Mouse (Mus musculus): Measurements from ENCODE around the gene Ptpn12.

Ptpn12 gene

DNA sequence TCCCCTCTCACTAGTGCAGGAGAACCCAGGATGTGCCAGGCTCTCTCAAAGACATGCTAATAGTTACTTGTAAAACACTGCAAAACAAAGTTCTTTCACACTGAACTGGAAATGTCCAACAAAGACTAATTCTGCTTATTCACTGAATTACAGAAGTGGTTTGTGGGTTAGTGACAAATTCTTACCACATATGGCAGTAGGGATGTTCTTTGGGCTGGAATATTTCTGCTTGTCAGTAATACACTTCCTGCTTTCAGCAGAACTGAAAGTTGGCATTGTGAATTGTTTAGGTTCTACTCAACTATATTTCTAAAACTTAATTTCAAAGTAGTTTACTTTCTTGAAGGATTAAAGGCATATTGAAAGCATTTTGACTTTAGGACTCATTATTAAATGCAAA is 25.5 kb downstream of the Ptpn12 start:
- DNase-seq, result peak in 1 of 2 experiments; percentile 10

DNA sequence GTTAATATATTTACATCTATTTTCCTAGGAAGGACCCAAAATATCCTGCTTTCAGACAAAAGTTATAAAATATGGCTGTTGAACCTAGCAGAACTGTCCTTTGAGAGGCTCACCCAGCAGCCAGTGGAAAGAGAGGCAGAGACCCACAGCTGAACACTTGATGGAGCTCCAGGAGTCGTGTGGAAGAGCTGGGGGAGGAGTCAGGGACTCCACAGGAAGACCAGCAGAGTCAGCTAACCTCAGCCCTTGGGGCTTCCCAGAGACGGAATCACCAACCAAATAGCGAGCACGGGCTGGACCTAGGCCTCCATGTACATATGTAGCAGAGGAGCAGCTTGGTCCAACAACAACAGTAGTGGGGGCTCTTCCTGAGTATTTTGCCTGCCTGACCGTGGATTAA is 38.6 kb downstream of the Ptpn12 start:
- DNase-seq, result peak; percentile 39 to 45

DNA sequence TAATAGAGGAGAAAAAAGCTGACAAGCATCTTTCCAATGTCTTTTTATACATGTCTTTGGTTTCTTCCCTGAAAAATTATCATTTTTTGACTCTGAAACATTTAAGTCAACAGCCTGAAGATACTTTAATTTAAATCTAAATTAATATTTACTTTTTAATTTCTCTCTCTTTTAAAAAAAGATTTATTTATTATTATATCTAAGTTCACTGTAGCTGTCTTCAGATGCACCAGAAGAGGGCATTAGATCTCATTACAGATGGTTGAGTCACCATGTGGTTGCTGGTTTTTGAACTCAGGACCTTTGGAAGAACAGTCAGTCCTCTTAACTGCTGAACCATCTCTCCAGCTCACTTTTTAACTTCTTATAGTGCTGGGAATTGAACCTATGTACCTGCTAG is 44.8 kb downstream of the Ptpn12 start:
- no peak for DNase-seq

DNA sequence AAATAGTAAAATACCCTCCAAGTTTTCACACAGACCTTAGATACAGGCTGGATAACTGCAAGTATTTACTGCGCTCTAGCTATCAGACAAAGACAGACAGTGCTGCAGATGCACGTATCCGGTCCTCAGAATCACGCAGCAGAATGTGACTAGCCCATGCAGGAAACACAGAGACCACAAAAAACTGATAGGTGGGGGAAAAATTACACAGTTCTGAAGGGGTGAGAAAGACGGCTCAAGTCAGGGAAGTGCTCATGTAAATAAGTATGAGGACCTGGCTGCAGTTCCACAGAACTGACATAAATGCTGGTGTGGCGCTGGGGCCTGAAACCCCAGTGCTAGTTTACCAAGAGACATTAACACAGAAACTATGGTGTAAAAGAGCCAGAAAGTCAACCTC is 53.0 kb downstream of the Ptpn12 start:
- no peak for DNase-seq

DNA sequence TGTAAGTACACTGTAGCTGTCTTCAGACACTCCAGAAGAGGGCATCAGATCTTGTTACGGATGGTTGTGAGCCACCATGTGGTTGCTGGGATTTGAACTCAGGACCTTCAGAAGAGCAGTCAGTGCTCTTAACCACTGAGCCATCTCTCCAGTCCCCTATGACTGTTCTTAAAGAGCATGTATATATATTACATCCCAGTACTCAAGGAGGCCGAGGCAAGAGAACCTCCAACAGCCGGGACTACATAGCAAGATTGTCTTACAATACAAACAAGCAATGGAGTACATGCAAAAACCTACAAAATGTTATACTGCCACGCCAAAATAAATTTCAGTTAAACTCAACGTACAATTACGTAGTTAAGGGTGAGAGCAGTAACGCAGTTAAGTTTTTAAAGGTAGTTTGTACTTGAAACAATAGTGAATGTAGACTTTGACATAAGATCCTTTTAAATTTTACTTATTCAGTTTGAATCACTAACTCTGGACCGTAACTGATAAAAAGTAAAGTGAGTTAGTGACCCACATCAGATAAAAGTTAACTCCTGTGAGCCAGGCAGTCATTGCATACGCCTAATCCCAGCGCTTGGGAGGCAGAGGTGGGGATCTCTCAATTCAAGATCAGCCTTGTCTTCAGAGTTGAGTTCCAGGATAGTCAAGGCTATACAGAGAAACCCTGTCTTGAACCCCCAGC is 53.9 kb downstream of the Ptpn12 start:
- no peak for DNase-seq

DNA sequence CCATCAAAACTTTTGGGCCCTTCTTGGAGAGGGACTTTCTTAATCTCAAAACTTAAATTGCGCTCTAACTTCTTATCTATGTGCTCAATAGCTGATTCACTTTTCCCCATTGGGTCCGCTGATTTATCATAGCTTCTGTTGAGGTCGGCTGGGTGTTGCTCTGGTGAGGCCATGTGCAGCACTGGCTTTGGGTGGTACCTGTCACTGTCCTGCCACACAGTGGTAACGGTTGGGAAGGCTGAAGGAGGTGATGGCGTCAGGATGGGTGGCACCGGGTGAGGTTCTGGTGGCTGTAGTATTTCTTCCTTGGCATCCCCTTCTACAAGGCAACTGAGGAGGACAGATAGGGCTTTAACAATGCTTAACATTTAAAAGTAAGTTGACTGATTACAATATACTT is 57.3 kb downstream of the Ptpn12 start:
- DNase-seq, result no peak

DNA sequence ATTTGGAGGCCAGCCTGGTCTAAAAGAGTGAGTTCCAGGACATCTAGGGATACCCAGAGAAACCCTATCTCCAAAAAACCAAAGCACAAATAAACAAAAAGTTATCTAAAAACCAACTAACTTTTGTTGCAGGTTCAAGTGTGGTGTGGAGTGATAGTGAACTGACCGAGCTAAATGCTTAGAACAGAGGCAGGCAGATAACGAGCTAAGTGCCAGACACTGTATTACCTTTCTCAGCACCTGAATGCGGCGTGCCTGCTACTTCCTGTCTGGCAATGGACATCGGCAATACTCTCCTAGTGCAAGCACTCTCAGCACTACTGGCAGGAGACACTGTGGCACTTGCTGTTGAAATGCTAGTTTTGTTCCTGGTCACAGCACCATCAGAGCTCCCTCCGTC is 58.2 kb downstream of the Ptpn12 start:
- no peak for DNase-seq

DNA sequence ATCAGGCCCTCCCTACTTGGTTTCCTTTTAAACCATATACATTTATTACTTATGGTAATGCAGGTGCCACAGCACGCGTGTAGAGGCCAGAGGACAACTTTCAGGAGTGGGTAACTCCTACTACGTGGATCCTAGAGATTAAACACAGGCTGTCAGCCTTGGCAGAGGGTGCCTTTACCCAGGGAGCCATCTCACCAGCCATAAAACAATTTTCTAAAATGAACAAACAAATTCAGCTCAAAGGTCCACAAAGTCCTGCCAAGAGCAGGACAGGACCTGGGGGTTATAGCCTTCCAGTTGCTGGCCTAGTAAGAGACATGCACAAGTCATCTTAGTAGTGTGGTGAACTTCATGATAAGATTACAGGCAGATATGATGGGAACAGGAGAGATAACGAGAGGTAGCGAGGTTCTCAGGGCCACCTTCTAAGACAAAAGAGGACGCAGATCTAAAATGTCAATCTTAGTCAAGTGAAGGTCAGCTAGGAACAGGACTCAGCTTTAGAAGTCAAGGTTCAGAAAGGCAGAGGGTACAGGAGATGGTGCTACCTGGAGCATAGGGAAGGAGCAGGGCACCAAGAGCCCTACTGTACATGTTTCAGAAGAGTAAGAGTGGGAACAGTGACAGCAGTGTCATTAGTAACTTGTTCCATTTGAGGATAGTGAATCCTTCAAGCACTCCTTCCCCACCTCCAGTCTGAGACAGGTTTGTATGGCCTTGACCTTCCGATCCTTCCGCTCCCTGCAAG is 65.5 kb downstream of the Ptpn12 start:
- DNase-seq, result no peak

DNA sequence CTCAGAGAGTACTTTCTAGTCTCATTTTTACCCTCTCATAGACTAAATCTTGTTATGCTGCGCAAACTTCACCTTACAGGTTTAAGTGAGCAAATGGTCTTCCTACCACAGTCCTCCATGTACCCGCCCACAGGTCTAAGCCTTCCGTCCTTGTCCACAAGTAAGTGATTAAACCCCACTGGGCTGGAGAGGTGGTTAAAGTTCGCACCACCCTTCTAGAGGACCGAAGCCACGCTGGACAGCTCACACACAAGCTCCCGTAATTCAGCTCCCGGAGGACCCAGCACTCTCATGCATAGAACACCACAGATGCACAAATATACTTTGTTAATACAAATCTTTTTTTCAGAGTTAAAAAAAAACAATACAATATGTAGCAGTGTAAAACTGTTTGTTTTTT is 69.4 kb downstream of the Ptpn12 start:
- DNase-seq, result peak; percentile 18 to 54

DNA sequence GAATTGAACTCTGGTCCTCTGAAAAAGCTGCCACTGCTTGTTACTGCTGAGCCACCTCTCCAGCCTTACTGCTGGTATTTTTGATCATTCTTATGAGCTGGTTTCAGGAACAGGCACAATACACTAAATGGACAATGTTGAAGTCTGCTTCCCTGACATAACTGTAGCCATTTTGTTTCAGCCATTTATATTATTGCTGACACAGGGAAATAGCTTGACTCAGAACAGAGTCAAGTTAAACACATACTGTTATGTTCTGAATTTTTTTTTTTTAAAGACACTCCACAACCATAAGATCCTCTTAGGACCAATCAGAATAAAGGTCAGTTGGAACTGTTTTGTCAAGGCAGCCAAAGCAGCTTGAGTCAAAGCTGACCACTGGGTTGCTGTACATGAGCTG is 72.2 kb downstream of the Ptpn12 start:
- DNase-seq, result no peak

DNA sequence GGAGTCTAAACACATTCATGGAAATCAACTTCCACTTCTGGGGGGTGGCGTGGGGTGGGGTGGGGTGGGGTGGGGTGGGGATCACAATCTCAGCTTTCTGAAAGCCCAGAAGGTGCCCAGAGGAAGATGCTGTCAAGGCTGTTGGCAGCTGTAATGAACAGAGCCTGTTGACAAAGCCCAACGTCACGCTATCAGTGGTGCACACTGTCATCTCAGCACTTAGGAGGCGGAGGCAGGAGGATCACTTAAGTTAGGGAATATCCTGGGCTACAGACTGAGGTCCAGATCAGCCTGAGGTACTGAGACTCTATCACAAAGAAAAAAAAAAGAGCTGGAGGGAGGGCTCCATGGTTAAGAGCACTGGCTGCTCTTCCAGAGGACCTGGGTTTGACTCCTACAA is 81.0 kb downstream of the Ptpn12 start:
- no peak for DNase-seq

DNA sequence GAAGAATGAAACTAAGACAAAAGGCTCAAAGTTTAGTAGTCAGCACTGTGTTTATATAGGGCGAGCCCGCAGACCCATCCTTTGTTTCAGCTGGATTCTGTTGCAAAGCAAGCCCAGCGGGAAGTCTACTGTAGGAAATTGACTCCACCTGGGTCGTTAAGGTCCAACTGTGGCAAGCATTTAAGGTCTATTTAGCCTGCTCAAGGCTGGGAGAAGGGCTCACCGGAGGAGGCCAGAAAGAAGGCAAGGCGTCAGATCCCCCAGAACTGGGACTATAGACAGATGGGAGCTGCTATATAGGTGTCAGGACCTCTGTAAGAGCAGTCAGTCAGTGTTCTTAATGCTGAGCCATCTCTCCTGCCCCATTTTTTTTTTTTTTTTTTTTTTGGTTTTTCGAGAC is 81.7 kb downstream of the Ptpn12 start:
- no peak for DNase-seq

DNA sequence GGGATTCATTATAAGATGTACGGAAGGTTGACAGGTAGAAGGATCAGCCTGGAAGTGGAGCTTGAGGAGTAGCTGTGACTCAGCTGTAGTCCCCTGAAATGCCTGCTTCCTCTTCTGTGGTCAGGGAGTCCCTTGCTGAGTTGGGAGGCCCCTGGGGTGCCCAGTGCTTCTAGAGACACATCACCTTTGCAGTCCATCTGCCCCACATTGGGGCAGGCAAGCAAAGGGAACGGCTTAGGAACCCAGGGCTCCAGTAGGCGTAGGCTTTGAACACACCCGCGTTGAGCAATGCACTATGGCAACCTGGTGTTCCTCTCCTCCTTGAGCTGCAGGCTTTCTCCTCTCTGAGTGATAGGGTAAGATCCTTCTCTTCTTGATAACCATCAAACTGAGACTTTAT is 82.6 kb downstream of the Ptpn12 start:
- no peak for DNase-seq

DNA sequence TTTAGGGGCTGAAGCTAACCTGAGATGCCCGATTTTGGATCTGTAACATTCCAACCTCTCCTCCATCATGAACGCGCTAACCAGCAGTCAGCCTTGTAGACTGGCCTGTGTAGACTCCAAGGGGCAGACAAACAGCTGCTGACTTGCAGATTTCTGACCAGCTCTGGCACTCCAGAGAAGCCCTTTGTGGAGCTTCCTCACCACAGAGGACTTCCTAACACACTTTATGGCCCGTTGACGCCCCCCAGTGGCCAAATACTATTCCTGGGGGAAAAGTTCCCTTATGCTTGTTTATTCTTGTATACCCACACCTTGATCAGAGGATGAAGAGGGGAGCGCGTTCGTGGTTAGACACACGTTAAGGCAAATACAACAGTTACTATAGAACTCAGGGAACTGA is 86.7 kb downstream of the Ptpn12 start:
- peak; percentile 81 to 90 for DNase-seq

DNA sequence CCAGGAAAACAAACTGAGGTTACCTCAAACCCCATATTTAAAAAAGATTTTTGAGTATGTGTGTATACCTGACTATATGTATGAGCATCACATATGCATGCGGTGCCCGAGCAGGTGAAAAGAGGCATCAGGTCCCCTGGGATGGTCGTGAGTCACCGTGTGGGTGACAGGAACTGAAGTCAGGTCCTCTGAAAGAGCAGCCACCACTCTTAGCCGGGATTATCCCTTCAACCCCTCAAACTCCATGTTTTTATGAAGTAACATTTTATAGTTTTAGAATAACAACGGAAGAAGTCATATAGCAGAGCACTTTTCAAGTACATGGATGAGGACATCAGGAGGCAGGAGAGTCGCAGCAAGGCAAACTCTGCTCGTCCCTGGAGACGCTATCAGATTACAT is 87.2 kb downstream of the Ptpn12 start:
- DNase-seq, result no peak

DNA sequence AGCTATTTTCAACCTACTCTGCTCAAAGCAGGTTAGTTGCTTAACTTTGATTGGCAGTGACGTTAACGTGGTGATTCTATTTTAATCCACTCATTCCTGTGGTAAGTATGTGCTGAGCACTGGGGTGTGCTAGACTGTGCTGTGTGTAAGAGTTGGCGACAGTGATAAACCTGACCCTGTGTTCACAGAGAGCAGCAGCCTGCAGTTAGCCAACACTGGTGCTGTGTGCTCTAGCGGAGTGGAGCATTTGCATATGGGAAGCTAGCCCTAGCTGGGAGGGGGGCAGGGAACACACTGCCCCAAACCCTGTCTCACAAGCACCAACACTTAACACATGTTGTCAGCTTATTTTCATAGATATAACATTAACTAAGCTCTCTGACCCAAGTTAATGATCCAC is 87.8 kb downstream of the Ptpn12 start:
- peak; percentile 72 to 84 for DNase-seq

DNA sequence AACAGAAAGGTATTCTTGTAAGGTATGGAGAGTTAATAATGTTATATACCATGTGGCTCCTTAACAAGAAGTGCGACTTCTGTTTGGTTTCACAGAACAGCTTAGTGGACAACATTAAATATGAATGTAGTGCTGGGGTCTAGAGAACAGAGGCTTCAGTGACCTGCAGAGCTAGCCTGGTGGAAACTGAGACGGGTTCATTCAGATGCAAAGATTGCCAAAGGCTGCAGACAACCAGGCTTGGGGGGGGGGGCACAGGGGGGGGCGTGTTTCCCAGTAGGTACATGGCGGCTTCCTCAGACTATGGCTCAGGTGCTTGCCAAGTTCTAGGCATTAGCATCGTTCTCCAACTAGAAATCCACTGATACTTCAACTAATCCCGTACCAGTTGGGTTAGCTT is 91.3 kb downstream of the Ptpn12 start:
- no peak for DNase-seq

DNA sequence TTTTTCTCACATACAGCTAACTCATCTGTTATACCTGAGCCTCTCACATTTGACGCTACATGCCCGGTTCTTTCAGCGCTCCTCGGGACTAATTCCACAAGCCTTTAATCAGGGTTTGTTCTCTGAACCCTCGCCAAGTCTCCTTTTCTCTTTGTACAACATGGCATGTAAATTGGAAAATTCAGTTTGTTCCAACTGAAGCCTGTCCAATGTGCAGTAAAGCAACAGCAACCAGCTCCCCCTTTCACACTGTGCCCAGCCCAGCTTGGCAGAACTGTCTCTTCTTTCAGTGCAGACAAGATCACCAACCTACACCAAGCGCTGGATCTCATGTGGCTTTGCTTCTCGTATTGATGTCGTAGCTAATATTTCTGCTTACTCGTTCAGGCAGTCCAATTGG is 92.4 kb downstream of the Ptpn12 start:
- peak in 1 of 2 experiments; percentile 47 for DNase-seq

DNA sequence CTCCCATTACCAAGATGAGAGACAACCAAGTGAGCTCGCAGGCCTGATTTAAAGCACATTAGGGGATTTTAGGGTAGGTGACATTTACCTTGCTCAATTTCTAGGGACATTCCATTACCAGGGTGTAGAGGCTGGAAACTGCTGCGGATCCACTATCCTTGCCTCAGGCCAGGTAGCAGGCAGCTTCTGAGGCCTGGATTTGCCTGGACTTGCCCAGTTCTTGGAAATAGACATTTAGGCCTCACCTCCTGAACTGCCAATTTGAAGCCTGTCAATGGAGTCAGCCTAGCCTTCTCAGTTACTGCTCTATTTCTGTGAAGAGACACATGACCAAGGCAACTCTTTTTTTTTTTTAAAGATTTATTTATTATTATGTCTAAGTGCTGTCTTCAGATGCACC is 94.8 kb downstream of the Ptpn12 start:
- no peak for DNase-seq

DNA sequence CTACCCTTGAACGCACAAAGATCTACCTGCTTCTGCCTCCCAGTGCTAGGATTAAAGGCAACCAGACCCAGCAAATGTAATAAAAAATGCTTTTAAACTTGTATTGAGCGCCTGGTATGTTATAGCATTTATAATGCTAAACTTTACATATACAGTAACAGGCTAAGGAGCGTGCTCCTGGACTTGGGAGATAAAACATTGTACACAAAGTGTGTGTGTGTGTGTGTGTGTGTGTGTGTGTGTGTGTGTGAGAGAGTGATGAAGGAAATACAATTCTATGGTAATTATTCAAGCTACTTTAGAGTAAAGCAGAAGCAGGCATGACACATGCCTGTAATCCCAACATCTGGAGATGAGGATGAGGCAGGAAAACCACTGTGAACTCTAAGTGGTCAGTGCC is 99.4 kb downstream of the Ptpn12 start, which contains the start of gene Rsbn1l:
TSS of gene Rsbn1l (minus strand) at position 101 of the 400 bp plus-strand sequence.
- no peak for DNase-seq

DNA sequence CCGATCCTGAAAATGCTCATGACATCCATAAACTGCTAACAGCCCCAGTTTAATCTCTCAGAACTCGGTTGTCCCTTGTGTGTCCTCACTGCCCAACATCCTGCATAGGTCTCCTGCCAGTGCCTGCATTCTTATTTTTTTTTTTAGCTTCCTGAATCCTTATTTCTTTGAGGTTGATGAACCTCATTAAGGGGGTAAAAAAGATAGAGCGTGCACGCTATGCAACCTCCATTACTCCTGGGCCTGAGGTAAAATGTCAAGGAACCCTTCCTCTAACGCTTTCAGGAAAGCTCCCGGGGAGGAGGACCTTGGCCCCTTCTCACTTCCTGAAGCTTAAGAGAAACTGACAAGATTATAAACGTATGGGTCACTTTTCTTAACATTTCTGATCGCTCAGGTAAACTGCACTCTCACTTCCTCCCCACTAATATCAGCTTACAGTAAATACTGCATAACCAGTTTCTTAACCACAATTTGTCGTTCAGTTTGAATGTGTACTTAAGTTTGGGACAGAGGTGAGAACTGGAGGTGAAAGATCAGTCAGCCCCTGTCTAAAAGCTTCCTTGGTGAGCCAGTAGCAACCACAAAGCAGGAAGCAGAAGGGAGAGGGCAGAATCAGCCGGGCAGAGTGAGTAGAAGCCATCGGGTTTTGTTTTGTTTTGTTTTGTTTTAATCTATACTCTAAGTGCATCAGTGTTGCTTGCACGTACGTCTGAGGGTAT is 100.4 kb downstream of the Ptpn12 start:
- DNase-seq, result no peak

DNA sequence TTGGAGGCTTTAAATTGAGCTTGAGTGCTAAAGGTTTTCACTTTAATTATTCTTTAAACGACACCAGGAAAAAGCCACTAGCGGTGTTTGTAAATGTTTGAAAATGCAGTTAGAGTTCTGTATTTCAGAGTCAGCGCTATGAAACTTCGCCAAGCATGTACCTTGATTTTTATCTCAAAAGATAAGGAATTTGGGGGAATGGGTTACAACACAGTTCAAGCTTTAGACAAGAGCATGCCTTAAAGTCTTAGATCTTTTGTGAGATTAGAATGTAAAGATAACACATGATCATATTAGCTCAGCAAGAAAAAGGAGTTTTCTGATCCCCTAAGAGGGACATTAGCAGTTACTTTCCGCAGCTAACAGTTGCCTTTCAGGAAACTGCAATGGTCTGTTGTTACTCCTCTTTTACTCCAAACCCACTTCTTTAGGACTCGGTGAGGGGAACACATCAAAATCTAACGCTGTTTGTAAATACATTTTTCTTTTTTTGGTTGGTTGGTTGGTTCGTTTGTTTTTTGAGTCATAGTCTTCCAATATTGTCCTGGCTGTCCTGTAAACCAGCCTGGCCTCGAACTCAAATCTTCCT is 103.3 kb downstream of the Ptpn12 start:
- no peak for DNase-seq

DNA sequence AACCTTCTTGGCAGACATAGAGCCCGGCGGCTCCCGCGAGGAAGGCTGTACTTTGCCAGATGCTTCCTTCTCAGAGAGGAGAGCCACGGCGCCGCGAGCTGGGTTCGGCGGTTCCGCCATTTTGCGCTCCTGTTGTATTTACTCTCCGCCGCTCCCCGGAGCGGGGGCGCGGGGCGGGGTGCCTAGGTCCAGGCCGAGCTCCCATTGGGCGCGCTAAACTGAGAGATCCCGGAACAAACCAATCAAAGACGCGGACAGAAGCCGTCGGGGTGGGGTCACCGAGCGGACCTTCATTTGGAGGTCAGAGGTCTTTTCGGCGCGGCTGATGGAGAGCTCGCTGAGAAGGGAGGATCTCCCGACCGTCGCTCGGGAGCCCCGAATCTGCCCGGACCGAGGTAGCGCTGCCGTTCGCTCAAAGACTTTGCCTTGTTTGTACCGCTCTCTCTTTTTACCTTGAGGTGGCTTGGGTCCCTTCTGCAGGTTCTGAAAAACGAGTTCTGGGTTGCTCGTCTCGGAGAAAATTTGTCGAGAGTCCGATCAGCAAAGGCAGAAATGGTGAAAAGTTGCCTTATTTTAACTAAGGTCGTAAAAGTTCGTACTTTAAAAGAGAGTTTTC is 103.9 kb downstream of the Ptpn12 start:
- DNase-seq, result peak; percentile 97 to 98

Measured in kidney, postnatal 36 days (tissue).